Mouse (Mus musculus): ENCODE results near the gene Gm10840. TPM values are rescaled to one million over a fixed set of nuclear protein-coding genes. Genes with fewer than 3 reads are reported as not detected.

Gene Gm10840
- total RNA-seq (2012; rRNA removed) (not detected in 2 replicates), total RNA-seq (2014; rRNA removed) (not detected in 2 replicates), polyA plus RNA-seq (2012; ENCODE audit: insufficient read length, low read depth) (not detected in 2 replicates)

GRCm38 (mm10) chr11:106160841-106161721 is at the start of gene Gm10840, which contains the start of gene Limd2:
TSS of gene Gm10840 (plus strand) at chr11:106160850.
TSS of gene Limd2 (minus strand) at chr11:106160860.
- peak within 1 kb of the TSS; percentile 79 to 90 (median 85) for H3K4me3 ChIP-seq (replicated peaks in 1 of 3; ENCODE audit: low read depth in 2 of 3, low read length in 2 of 3, poor library complexity in 1 of 3)
- no peaks in the 10 kb centered on the region for H3K9me3 ChIP-seq (replicated peaks; ENCODE audit: low read length)
- H3K4me2 ChIP-seq (ENCODE audit: insufficient read depth, low read depth, poor library complexity, severe bottlenecking) = peak within 1 kb of the TSS; percentile 78
- peak within 1 kb of the TSS; percentile 89 for H3K27ac ChIP-seq (ENCODE audit: insufficient read depth, low read depth)
- peaks cover 25 to 43% of the 10 kb centered on the region in 2 experiments for H3K4me1 ChIP-seq (ENCODE audit: control insufficient read depth in 1 of 2, insufficient read depth in 2 of 2)
- DNase-seq (ENCODE audit: extremely low read depth) = peak; percentile 45
- H3K36me3 ChIP-seq (replicated peaks in 1 of 2; ENCODE audit: control insufficient read depth in 1 of 2, insufficient read depth in 1 of 2, low read length in 1 of 2) = peaks cover 56 to 63% of the 10 kb centered on the region in 2 experiments
- H3K79me2 ChIP-seq (replicated peaks; ENCODE audit: control insufficient read depth, extremely low read depth, insufficient read depth, poor library complexity, severe bottlenecking) = peaks cover 29% of the 10 kb centered on the region
- dilution Hi-C loops (cut with MboI; ENCODE audit: extremely low pct_ligation_motif_present, extremely low pct_unique_long_range_greater_than_20kb, low sequenced_read_pairs) (no loop called here), in situ Hi-C loops (cut with MboI; ENCODE audit: low pct_ligation_motif_present, low pct_unique_long_range_greater_than_20kb, low sequenced_read_pairs) (no loop called here)
- H3K9ac ChIP-seq (ENCODE audit: insufficient read depth, low read depth) = peak within 1 kb of the TSS; percentile 96
- TF ChIP-seq NRF1 (IDR thresholded peaks at IDR 0.05; ENCODE audit: low read depth, low read length) = 0 out of 2 replicates have a peak, but pooled peaks have one; percentile 15
- TF ChIP-seq TBP (conservative IDR thresholded peaks at IDR 0.05; ENCODE audit: low read depth, low read length) = no peak
- TF ChIP-seq RAD21 (IDR thresholded peaks at IDR 0.05; ENCODE audit: low read depth, low read length) = no peak
- no peak for TF ChIP-seq EP300 (IDR thresholded peaks at IDR 0.05; ENCODE audit: low read length)
- no peak for TF ChIP-seq PAX5 (IDR thresholded peaks at IDR 0.05; ENCODE audit: low read length)
- TF ChIP-seq E2F4 (IDR thresholded peaks at IDR 0.05; ENCODE audit: insufficient replicate concordance, low read depth, low read length) = no peak
- TF ChIP-seq KAT2A (IDR thresholded peaks at IDR 0.05; ENCODE audit: insufficient replicate concordance, low read length) = no peak
- TF ChIP-seq JUN (IDR thresholded peaks at IDR 0.05; ENCODE audit: insufficient read depth, low read depth, low read length) = no peak
- TF ChIP-seq RCOR1 (conservative IDR thresholded peaks at IDR 0.05; ENCODE audit: low read depth, low read length) = no peak
- TF ChIP-seq ZNF384 (IDR thresholded peaks at IDR 0.05; ENCODE audit: low read depth, low read length) = no peak
- no peak for TF ChIP-seq MAZ (IDR thresholded peaks at IDR 0.05; ENCODE audit: low read depth, low read length)
- no peak for TF ChIP-seq JUND (conservative IDR thresholded peaks at IDR 0.05; ENCODE audit: low read depth, low read length)
- 0 out of 2 replicates have a peak, but pooled peaks have one; percentile 12 for TF ChIP-seq IRF4 (IDR thresholded peaks at IDR 0.05; ENCODE audit: low read depth, low read length)
- no peak for TF ChIP-seq GABPA (IDR thresholded peaks at IDR 0.05; ENCODE audit: insufficient replicate concordance, low read depth, low read length)
- TF ChIP-seq BHLHE40 (IDR thresholded peaks at IDR 0.05; ENCODE audit: low read depth, low read length) = no peak
- TF ChIP-seq MXI1 (IDR thresholded peaks at IDR 0.05; ENCODE audit: low read depth, low read length) = no peak; the same call in 1 of the 2 replicates
- no peak for TF ChIP-seq POLR2A (IDR thresholded peaks at IDR 0.05; ENCODE audit: low read depth, low read length)
- no peak for TF ChIP-seq NELFE (IDR thresholded peaks at IDR 0.05; ENCODE audit: low read depth, low read length)
- TF ChIP-seq ETS1 (conservative IDR thresholded peaks at IDR 0.05; ENCODE audit: low read depth, low read length) = no peak
- TF ChIP-seq USF1 (IDR thresholded peaks at IDR 0.05; ENCODE audit: low read depth, low read length) = no peak
- no peak for TF ChIP-seq UBTF (IDR thresholded peaks at IDR 0.05; ENCODE audit: low read depth, low read length)
- no peak for TF ChIP-seq SMC3 (IDR thresholded peaks at IDR 0.05; ENCODE audit: low read depth, low read length)
- no peak for TF ChIP-seq CTCF (conservative IDR thresholded peaks at IDR 0.05 in 1 of 2, IDR thresholded peaks at IDR 0.05 in 1 of 2; ENCODE audit: low read depth in 2 of 2, low read length in 2 of 2)
- TF ChIP-seq USF2 (conservative IDR thresholded peaks at IDR 0.05; ENCODE audit: low read depth, low read length) = no peak
- TF ChIP-seq MYC (IDR thresholded peaks at IDR 0.05; ENCODE audit: low read depth, low read length) = no peak
- 0 out of 2 replicates have a peak, but pooled peaks have one; percentile 72 for TF ChIP-seq CHD1 (IDR thresholded peaks at IDR 0.05; ENCODE audit: low read depth, low read length)
- TF ChIP-seq MAFK (IDR thresholded peaks at IDR 0.05; ENCODE audit: insufficient replicate concordance, low read length) = no peak
- TF ChIP-seq CHD2 (IDR thresholded peaks at IDR 0.05; ENCODE audit: low read length) = peak; percentile 19; the same call in 1 of the 2 replicates
- peak; percentile 60; the same call in 1 of the 2 replicates for TF ChIP-seq MAX (IDR thresholded peaks at IDR 0.05; ENCODE audit: low read length)
- TF ChIP-seq SIN3A (IDR thresholded peaks at IDR 0.05; ENCODE audit: low read length) = no peak
- TF ChIP-seq POLR2AphosphoS2 (IDR thresholded peaks at IDR 0.05; ENCODE audit: low read depth, low read length) = peak; percentile 38; the same call in 1 of the 2 replicates
- TF ChIP-seq HCFC1 (IDR thresholded peaks at IDR 0.05; ENCODE audit: low read depth, low read length) = peak; percentile 25; the same call in 1 of the 2 replicates
- no peak for TF ChIP-seq ZKSCAN1 (IDR thresholded peaks at IDR 0.05; ENCODE audit: borderline replicate concordance, low read depth, low read length)
- TF ChIP-seq ZC3H11A (IDR thresholded peaks at IDR 0.05; ENCODE audit: low read depth, low read length) = no peak
- 0 out of 2 replicates have a peak, but pooled peaks have one; percentile 24 for TF ChIP-seq MEF2A (IDR thresholded peaks at IDR 0.05; ENCODE audit: borderline replicate concordance, low read depth, low read length)
- TF ChIP-seq TCF12 (IDR thresholded peaks at IDR 0.05; ENCODE audit: low read depth, low read length) = no peak
- no peak for TF ChIP-seq ZMIZ1 (IDR thresholded peaks at IDR 0.05; ENCODE audit: low read depth, low read length)
- no peak for TF ChIP-seq ELF1 (IDR thresholded peaks at IDR 0.05; ENCODE audit: low read depth, low read length)
- H3K27me3 ChIP-seq (replicated peaks) = no peaks in the 10 kb centered on the region
